Mouse (Mus musculus): ENCODE data around the gene Defb22. TPM values are rescaled to one million over a fixed set of nuclear protein-coding genes. Genes with fewer than 3 reads are reported as not detected.
A peak's percentile ranks its signal among the peaks of the same experiment; 100 is the strongest.

The Defb22 gene
- polyA plus RNA-seq, 1 experiment: not detected

DNA sequence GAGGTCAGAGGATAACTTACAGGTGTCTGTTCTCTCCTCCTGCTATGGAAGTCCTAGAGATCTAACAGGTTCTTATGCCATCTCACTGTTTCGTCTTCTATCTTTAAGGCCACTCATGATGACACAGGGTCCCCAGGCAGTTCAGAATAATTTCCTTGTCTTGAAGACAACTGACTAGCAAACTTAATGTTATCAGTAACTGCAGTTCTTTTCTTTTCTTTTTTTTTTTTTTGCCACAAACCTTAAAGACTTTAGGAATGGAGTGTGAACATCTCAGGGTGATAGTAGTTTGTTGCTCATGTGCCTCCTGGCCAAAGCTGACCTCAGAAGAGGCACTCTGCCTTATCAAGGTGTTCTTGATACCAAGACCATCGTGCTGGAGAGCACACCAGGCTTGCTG is 43.3 kb downstream of the Defb22 start:
- Histone ChIP-seq H3K4me3 (replicated peaks) (peak overlapping the region; percentile 8), H3K4me1 (peaks cover 30% of the 10 kb centered on the region), H3K9me3 (no peaks in the 10 kb centered on the region), H3K36me3 (replicated peaks; ENCODE audit: low read length) (no peaks in the 10 kb centered on the region), H3K27me3 (replicated peaks) (peaks cover 57% of the 10 kb centered on the region)
- no peak for TF ChIP-seq FLI1 (IDR thresholded peaks at IDR 0.05; ENCODE audit: low read length)
- no peak for TF ChIP-seq GATA1 (IDR thresholded peaks at IDR 0.05; ENCODE audit: borderline replicate concordance, low read length)

DNA sequence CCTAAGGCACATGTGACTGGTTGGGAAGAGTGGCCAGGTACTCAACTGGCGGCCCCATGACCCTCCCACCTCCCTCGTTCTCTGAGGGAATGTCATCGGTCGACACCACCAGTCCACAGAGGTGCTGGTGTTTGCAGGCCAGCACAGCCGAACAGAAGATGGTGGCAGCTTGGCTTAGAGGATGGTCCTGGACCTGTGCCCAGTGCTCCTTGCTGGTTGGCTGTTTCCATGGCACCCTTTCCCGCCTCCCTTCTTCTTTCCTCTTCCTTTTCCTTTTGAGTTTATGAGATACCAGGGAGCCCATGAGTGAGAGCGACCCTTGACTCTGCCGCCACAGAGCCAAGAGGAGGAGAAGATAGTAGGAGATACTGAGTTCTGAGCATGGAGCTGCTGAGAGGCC is 46.7 kb downstream of the Defb22 start:
- H3K36me3 ChIP-seq (replicated peaks; ENCODE audit: low read length): no peaks in the 10 kb centered on the region
- no peak overlapping the region for H3K4me3 ChIP-seq (replicated peaks)
- peaks cover 30% of the 10 kb centered on the region for H3K4me1 ChIP-seq
- H3K9me3 ChIP-seq: no peaks in the 10 kb centered on the region
- TF ChIP-seq FLI1 (IDR thresholded peaks at IDR 0.05; ENCODE audit: low read length) (no peak), GATA1 (IDR thresholded peaks at IDR 0.05; ENCODE audit: borderline replicate concordance, low read length) (no peak)
- H3K27me3 ChIP-seq (replicated peaks): peaks cover 61% of the 10 kb centered on the region

DNA sequence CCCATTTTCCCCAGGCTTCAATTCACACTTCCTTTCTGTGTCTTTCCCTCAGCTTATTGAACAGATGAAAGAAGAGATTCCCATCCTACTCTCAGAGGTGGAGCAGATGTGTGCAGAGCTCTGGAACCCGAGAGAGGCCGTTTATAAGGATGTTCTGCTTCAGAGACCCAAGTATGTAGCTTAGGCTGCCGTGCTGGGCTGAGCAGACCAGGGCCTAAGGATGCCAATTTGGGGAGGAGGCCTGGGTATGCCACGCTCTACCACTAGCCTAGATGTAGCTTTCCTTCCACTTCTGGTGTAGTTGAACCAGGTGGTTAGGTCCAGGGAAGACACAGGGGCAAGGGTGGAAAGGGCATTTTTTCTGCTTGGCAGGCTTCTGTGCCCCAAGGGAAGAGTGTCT is 47.6 kb downstream of the Defb22 start:
- H3K4me1 ChIP-seq: peaks cover 32% of the 10 kb centered on the region
- H3K27me3 ChIP-seq (replicated peaks): peaks cover 53% of the 10 kb centered on the region
- no peaks in the 10 kb centered on the region for H3K36me3 ChIP-seq (replicated peaks; ENCODE audit: low read length)
- TF ChIP-seq FLI1 (IDR thresholded peaks at IDR 0.05; ENCODE audit: low read length): no peak
- TF ChIP-seq GATA1 (IDR thresholded peaks at IDR 0.05; ENCODE audit: borderline replicate concordance, low read length): no peak
- no peaks in the 10 kb centered on the region for H3K9me3 ChIP-seq
- no peak overlapping the region for H3K4me3 ChIP-seq (replicated peaks)

DNA sequence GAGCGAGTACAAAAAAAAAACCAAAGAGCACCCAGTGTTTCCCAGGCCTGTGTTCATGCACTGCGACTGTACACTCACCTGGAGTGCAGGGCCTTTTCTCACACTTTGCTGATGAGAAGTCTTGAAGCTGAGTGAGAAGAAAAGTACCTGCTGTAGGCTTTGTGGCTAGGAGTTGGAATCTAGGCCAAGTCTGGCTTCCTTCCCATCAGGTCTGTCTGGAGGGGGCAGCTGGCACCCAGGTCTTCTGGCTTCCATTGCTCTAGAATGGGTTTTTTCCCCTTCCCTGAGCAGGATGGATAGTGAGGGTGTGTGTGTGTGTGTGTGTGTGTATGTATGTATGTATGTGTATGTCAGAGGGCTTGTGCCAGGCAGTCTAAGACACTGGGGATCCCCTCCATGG is 50.1 kb downstream of the Defb22 start:
- Histone ChIP-seq H3K27me3 (replicated peaks) (peaks cover 59% of the 10 kb centered on the region), H3K9me3 (no peaks in the 10 kb centered on the region), H3K4me3 (replicated peaks) (no peak overlapping the region), H3K4me1 (peaks cover 23% of the 10 kb centered on the region), H3K36me3 (replicated peaks; ENCODE audit: low read length) (no peaks in the 10 kb centered on the region)
- TF ChIP-seq FLI1 (IDR thresholded peaks at IDR 0.05; ENCODE audit: low read length) (no peak), GATA1 (IDR thresholded peaks at IDR 0.05; ENCODE audit: borderline replicate concordance, low read length) (no peak)

DNA sequence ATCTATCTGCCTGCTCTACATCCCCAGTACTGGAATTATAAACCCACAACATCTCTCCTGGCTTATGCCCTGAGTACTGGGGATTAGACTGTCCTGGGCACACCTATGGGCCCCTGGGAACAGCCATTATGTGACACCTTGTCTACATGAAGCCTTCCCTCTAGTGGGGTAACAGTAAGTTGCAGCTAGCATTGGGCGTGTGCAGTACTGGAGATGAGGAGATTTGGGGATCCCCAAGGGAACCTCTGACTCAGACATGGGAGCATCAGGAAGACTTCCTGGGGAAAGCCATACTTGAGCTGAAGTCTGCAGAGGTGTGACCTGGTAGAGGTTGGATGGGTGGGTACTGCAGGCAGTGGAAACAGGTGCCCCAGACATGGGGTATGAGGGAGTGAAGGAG is 51.0 kb downstream of the Defb22 start:
- Histone ChIP-seq H3K36me3 (replicated peaks; ENCODE audit: low read length) (no peaks in the 10 kb centered on the region), H3K27me3 (replicated peaks) (peaks cover 50% of the 10 kb centered on the region), H3K4me1 (peaks cover 22% of the 10 kb centered on the region), H3K4me3 (replicated peaks) (no peak overlapping the region), H3K9me3 (no peaks in the 10 kb centered on the region)
- TF ChIP-seq GATA1 (IDR thresholded peaks at IDR 0.05; ENCODE audit: borderline replicate concordance, low read length) (no peak), FLI1 (IDR thresholded peaks at IDR 0.05; ENCODE audit: low read length) (no peak)

DNA sequence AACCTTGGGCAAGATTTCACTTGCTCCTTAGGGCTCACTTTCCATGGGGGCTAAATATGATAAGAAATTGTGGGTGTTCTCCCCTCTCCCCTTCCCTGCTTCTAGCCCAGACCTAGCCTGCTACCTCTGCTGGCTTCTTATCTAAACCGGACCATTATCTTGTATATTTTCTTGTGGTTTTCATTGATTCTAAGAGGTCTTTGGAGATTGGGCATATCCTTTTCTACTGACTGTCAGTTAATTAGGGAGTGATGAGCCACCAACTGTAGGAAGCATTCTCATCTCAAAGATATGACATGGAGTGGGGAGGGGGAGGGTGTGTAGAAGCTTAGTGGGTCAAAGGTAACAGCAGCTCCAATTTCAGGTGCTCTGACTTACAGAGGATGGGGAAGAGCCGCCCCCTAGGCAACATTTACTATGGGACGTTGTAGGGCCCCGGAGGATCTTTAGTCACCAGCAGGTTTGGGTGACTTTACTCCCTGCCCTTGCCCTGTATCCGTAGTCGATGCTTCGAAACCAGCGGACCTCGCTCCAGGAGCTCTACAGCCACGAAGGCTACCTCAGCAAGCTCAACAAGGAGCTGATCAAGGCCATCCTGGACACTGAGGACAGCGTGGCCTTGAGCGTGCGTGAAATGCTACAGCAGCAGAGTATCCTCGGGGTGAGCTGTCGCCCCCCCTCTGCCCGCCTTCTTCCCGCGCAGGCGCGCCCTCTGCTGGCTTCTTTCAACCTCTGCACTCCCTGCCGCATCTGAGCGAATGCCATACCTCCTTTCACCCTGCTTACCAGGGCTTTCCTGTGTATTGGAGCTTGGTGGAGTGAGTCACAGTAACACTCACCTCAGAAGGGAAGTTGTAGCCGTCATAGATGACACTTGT is 52.7 kb downstream of the Defb22 start:
- H3K4me1 ChIP-seq: peaks cover 30% of the 10 kb centered on the region
- no peaks in the 10 kb centered on the region for H3K36me3 ChIP-seq (replicated peaks; ENCODE audit: low read length)
- peaks cover 40% of the 10 kb centered on the region for H3K27me3 ChIP-seq (replicated peaks)
- peak overlapping the region; percentile 91 for H3K4me3 ChIP-seq (replicated peaks)
- no peaks in the 10 kb centered on the region for H3K9me3 ChIP-seq
- TF ChIP-seq GATA1 (IDR thresholded peaks at IDR 0.05; ENCODE audit: borderline replicate concordance, low read length): no peak
- TF ChIP-seq FLI1 (IDR thresholded peaks at IDR 0.05; ENCODE audit: low read length): no peak

DNA sequence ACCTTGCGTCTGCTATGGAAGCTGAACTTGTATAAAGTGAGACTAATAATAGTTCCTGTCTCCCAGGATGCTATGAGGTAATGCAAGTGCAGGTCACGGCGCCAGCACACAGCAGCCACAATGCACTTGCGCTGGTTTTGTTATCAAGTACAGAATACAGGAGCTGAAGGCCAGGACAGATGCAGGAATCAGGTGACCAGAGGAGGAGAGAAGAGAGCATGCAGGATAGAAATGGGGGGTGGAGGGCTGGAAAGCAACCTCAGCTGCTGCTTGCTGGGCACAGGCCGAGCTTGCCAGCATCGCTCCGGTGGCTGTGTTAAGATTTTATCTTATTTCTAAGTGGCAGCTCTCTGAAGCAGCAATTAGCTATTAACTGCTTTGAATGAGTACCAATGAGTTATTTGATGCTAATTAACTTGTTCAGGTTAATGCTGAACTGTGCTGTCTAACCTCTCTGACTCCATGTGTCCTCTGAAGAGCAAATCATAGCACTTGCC is 53.5 kb downstream of the Defb22 start:
- Histone ChIP-seq H3K4me1 (peaks cover 32% of the 10 kb centered on the region), H3K36me3 (replicated peaks; ENCODE audit: low read length) (peaks cover 3% of the 10 kb centered on the region), H3K27me3 (replicated peaks) (peaks cover 37% of the 10 kb centered on the region), H3K9me3 (peaks cover 4% of the 10 kb centered on the region), H3K4me3 (replicated peaks) (no peak overlapping the region)
- TF ChIP-seq FLI1 (IDR thresholded peaks at IDR 0.05; ENCODE audit: low read length) (no peak), GATA1 (IDR thresholded peaks at IDR 0.05; ENCODE audit: borderline replicate concordance, low read length) (no peak)

Other genes with a start within 250 kb of the Defb22 start
- gene Tbc1d20, start 196.3 kb downstream of the Defb22 start, polyA plus RNA-seq (2012; ENCODE audit: insufficient read depth, low replicate concordance): 6.9 and 22.2 TPM in 2 replicates
- 152 and 308 TPM in 2 replicates for gene Rbck1, start 157.5 kb downstream of the Defb22 start, polyA plus RNA-seq (2012; ENCODE audit: insufficient read depth, low replicate concordance)
- gene Trib3, start 146.1 kb downstream of the Defb22 start, polyA plus RNA-seq (2012; ENCODE audit: insufficient read depth, low replicate concordance): 26.3 and 95.5 TPM in 2 replicates
- 1.2 TPM in 1 of 2 replicates, not detected in the other for gene Nrsn2, start 113.5 kb downstream of the Defb22 start, polyA plus RNA-seq (2012; ENCODE audit: insufficient read depth, low replicate concordance)
- 7.8 and 11.7 TPM in 2 replicates for gene Sox12, start 92.1 kb downstream of the Defb22 start, polyA plus RNA-seq (2012; ENCODE audit: insufficient read depth, low replicate concordance)
- 3.6 and 7.9 TPM in 2 replicates for gene Zcchc3, start 75.1 kb downstream of the Defb22 start, polyA plus RNA-seq (2012; ENCODE audit: insufficient read depth, low replicate concordance)
- not detected in 2 replicates for gene 6820408C15Rik, start 74.6 kb downstream of the Defb22 start, polyA plus RNA-seq (2012; ENCODE audit: insufficient read depth, low replicate concordance)
- not detected in 2 replicates for gene Defb23, start 25.5 kb downstream of the Defb22 start, polyA plus RNA-seq (2012; ENCODE audit: insufficient read depth, low replicate concordance)
- gene Defb20, start 13.1 kb downstream of the Defb22 start, polyA plus RNA-seq (2012; ENCODE audit: insufficient read depth, low replicate concordance): not detected in 2 replicates
- gene Defb26, start 21.6 kb upstream of the Defb22 start, polyA plus RNA-seq (2012; ENCODE audit: insufficient read depth, low replicate concordance): not detected in 2 replicates
- not detected in 2 replicates for gene Defb28, start 28.1 kb upstream of the Defb22 start, polyA plus RNA-seq (2012; ENCODE audit: insufficient read depth, low replicate concordance)
- not detected in 2 replicates for gene Defb29, start 50.0 kb upstream of the Defb22 start, polyA plus RNA-seq (2012; ENCODE audit: insufficient read depth, low replicate concordance)
- not detected in 2 replicates for gene Gm17416, start 79.2 kb upstream of the Defb22 start, polyA plus RNA-seq (2012; ENCODE audit: insufficient read depth, low replicate concordance)
- not detected in 2 replicates for gene Defb21, start 82.6 kb upstream of the Defb22 start, polyA plus RNA-seq (2012; ENCODE audit: insufficient read depth, low replicate concordance)
- gene Defb19, start 90.2 kb upstream of the Defb22 start, polyA plus RNA-seq (2012; ENCODE audit: insufficient read depth, low replicate concordance): not detected in 2 replicates
- gene Defb45, start 109.3 kb upstream of the Defb22 start, polyA plus RNA-seq (2012; ENCODE audit: insufficient read depth, low replicate concordance): not detected in 2 replicates
- not detected in 2 replicates for gene Defb36, start 114.2 kb upstream of the Defb22 start, polyA plus RNA-seq (2012; ENCODE audit: insufficient read depth, low replicate concordance)
- gene Defb25, start 132.9 kb upstream of the Defb22 start, polyA plus RNA-seq (2012; ENCODE audit: insufficient read depth, low replicate concordance): not detected in 2 replicates
- gene Rem1, start 136.8 kb upstream of the Defb22 start, polyA plus RNA-seq (2012; ENCODE audit: insufficient read depth, low replicate concordance): not detected in 2 replicates
- 88.7 and 308 TPM in 2 replicates for gene H13, start 179.3 kb upstream of the Defb22 start, polyA plus RNA-seq (2012; ENCODE audit: insufficient read depth, low replicate concordance)
- gene Mcts2, start 196.9 kb upstream of the Defb22 start, polyA plus RNA-seq (2012; ENCODE audit: insufficient read depth, low replicate concordance): not detected in 2 replicates
- 9.3 and 45.9 TPM in 2 replicates for gene Id1, start 246.1 kb upstream of the Defb22 start, polyA plus RNA-seq (2012; ENCODE audit: insufficient read depth, low replicate concordance)

Measured in megakaryocyte, embryonic 14.5 days (primary cell).